Mouse (Mus musculus) layer of hippocampus, postnatal 36 days (tissue): Measurements from ENCODE around the gene Abcb11. TPM values are rescaled to one million over a fixed set of nuclear protein-coding genes. Genes with fewer than 3 reads are reported as not detected.

ENCODE experiments used
- DNase-seq, 2 experiments: peaks; one replicate each; pipeline ENCODE4 v3.0.0; 2022
- total RNA-seq, 2 experiments: library from RNA; stranded (reverse); gene quantifications; 2 replicates each; pipeline ENCODE4 v1.2.3; 2021

Abcb11 gene
- total RNA-seq, 2 experiments from 2014 or later: not detected

DNA sequence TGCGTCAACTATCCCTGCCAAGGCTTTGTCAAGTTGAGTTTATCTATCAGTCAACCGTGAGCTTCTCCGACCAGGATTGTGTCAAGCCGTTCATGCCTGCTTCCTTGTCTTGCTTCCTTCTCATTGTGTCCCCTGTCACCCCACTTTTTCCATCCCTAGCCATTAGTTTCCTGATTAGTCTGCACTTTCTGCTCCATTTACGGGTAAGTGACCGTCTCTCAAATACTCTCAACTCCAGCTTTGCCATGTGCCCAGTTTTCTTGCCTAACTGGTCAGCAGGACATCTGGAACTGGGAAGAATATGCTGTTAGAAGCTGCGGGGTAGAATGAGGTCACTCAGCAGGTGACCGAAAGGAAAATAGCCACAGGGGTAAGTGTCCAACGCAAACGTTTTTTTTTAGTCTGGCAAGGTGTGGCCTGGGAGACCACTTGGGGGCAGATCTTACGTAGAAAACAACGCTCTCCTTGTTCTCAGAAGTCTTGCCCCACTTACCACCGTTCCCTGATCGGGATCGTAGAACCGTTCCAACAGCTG is 94.1 kb downstream of the Abcb11 start:
- DNase-seq: no peak

DNA sequence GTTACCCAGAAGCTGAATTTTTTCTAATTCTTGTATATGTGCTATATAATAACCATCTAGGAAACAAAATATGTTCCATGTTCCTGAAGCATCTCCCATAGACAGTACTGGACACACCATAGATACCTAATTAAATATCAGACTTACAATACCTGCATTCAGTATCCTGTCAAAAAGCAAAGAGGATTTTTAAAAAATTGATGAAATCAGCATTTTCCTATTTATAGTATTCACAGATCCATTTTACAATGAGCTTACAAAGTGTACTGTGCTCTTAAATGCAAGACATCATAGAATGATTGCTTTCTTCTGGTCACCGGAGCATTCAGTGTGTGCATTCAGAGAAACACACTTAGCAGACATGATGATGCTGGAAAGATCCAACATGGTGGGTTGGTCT is 95.3 kb downstream of the Abcb11 start:
- DNase-seq: no peak

DNA sequence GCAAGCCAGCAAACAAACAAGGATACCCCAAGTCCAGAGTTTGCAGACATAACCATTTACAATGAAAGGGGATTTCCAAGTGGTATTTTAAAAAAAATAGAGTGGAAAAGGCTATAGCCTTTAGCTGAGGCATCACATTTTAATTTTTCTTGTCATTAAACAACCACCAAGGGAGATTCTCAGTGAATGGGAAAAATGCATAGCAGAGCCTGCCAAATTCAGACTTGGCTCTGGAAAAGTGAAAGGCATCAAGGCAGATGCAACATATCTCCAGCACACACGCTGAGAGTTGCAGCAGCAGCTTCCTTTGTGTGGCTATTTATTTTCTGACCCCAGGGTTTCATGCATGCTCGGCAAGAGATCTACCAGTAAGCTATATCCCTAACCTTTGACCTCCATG is 97.5 kb downstream of the Abcb11 start:
- DNase-seq: no peak

GRCm38 (mm10) chr2:69239315-69239714 is 103.1 kb downstream of the Abcb11 start:
- no peak for DNase-seq

DNA sequence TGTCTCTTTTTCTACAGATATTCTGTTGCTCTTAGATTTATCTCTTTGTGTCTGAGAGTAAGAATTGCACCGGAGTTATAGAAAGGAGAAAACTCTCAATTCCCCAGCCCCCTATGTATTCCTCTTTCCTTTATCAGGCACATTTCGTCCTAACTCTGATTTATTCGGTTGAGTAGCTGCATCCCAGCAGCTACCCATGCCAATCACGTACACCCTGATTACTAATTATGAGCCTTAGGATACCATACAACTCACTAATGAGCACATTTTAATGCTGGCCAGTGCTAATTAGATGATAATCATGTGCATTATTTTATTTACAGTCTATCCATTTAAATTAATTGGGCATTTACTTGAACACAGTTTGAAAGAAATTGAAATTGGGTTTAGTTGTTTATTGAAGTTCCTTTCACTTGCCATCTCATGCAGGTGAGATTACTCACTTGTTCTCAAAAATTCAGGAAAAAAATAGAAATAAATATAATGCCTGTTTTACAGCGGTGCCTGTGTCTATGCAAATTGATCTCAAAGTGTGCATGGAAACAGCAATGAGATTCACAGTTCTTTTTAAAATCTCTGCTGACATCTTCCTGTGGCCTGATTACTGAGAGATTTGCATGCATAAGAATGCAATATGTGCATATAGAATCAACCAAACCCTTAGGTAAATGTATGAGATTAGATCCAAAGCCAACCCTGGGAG is 107.3 kb downstream of the Abcb11 start:
- no peak for DNase-seq

GRCm38 (mm10) chr2:69232101-69232500 is 110.3 kb downstream of the Abcb11 start:
- no peak for DNase-seq

GRCm38 (mm10) chr2:69230137-69230536 is 112.3 kb downstream of the Abcb11 start:
- DNase-seq: no peak

GRCm38 (mm10) chr2:69228635-69229034 is 113.8 kb downstream of the Abcb11 start:
- no peak for DNase-seq

- DNase-seq: no peak
Observed at GRCm38 (mm10) chr2:69226876-69227275, 115.5 kb downstream of the Abcb11 start.

- DNase-seq: no peak
Observed at GRCm38 (mm10) chr2:69224724-69225123, 117.7 kb downstream of the Abcb11 start.

GRCm38 (mm10) chr2:69222815-69223214 is 119.6 kb downstream of the Abcb11 start:
- no peak for DNase-seq

GRCm38 (mm10) chr2:69221868-69222416 is 120.5 kb downstream of the Abcb11 start:
- DNase-seq: no peak

DNA sequence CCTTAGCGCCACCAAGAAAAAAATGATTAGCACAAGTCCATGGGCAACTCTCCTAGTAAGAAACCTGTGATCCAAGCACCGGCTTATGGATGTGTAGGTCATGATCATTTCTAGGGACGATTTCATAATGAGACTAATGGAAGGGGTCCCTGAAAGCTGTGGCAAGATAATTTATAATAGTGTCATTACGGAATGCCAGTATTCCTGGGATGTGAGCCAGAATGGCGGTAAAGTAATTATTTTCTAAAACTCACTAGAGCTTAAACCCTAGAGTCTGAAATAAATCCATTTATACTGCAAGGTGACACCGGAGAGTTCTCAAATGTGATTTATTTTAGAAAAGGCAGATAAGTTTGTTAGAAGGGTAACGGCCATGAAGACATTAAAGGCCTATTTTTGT is 127.2 kb downstream of the Abcb11 start:
- no peak for DNase-seq

- no peak for DNase-seq
Observed at GRCm38 (mm10) chr2:69212652-69213051, 129.8 kb downstream of the Abcb11 start.

DNA sequence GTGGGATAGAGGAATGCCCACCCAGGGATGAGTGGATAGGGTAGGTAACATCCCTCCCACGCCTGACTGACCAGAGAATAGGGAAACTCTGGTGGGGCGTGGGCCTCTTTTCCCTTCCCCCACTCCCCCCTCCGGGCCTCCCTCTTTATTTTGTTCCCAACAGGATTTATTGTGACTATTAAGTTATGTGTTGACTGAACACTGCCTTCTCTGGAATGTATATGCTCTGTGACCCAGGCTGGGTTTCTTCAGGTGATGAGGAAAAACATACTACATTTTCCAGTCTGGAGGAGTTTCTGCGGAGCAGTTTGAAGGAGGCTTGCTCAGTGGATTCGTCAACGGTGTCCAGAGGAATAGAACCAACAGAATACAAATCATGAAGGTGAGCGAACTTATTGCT is 131.6 kb downstream of the Abcb11 start, which contains the start of gene G6pc2:
TSS of gene G6pc2 (plus strand) at position 301 of the 400 bp plus-strand sequence.
- DNase-seq: no peak

- no peak for DNase-seq
Observed at GRCm38 (mm10) chr2:69209684-69210083, 132.7 kb downstream of the Abcb11 start.

DNA sequence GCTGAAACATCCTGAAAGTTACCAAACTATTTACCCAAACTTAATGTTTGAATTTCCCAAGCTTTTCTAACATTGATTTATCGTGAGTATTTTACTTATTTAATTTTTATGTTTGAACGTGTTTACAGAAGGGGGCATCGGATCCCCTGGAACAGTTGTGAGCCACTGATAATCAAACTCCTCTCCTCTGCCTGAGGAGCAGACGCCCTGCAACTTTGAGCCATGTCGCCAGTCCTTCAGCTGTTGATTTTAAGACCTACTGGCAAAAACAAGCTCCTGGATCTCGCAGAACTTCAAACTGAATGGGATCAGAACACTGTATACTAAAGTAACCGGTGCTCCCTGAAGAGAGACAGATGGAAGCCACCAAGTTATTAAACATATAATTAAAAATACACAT is 135.9 kb downstream of the Abcb11 start:
- no peak for DNase-seq

DNA sequence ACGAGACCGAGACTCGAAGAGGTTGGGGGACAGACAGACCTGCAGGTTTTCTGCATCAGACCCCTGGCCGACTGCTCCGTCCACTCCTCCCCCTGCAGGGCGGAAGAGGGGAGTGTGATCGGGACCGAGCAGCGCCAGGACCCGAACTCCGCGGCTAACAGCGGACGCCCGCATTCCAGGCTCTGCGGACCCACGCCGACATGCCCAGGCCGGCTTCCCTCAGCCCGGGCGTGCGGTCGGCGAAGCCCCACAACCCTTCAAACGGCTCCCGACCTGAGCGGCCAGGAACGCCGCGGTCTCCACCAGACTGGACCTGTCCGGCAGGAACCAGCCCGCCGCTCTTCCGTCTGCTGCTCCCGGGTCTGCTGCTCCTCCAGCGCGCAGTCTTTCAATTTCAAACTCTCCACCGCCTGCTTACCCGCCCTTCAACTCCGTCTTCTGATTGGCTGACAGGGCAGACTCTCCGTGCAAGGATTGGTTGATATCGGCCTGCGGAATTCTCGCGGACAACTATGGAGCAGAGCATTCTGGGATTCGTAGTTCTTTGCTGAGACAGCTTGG is 136.5 kb downstream of the Abcb11 start, which contains the start of gene Spc25:
TSS of gene Spc25 (minus strand) at position 404 of the 561 bp plus-strand sequence.
- DNase-seq: peak; percentile 86 to 87

- no peak for DNase-seq
Observed at GRCm38 (mm10) chr2:69205185-69205584, 137.2 kb downstream of the Abcb11 start.

GRCm38 (mm10) chr2:69193555-69193954 is 148.9 kb downstream of the Abcb11 start:
- DNase-seq: no peak

DNA sequence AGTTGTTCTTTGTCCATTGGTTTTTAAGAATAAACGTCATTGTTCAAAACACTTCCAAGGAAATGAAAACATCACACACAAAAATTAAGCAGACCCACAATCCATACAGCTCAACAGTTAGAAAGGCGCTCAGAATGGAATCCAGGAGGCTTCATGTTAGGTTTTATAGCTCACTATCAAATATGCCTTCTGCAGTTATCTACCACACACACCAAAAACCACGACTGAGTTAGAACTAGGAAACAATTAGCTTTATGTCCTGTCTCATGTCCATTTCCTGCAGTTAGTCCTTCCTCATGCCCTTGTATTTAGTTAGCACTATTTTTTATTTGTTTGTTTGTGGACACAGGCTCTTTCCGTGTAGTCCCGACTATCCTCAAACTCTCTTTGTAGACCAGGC is 151.4 kb downstream of the Abcb11 start:
- DNase-seq: no peak

- DNase-seq: no peak
Observed at GRCm38 (mm10) chr2:69189222-69189621, 153.2 kb downstream of the Abcb11 start.

GRCm38 (mm10) chr2:69188732-69189131 is 153.7 kb downstream of the Abcb11 start:
- DNase-seq: no peak
